Mouse (Mus musculus) G1E (cell line): ENCODE results near the gene Grrp1. TPM values are rescaled to one million over a fixed set of nuclear protein-coding genes. Genes with fewer than 3 reads are reported as not detected.
"Not testable (repeated sequence)": the region's sequence is repeated elsewhere in the genome, so short reads cannot be mapped to it uniquely, and the experiment has no call there.

Experiments used
- ATAC-seq: 2 replicates; pipeline ENCODE4 v1.8.0; 2016; ENCODE audit warnings: mild to moderate bottlenecking; ENCODE audit not compliant: insufficient number of reproducible peaks, poor library complexity, low FRiP score, severe bottlenecking; ENCODE audit errors: extremely low read depth
- DNase-seq: peaks from one replicate; pipeline ENCODE4 v3.0.0; 2012; ENCODE audit warnings: low spot score
- H3K27me3 ChIP-seq: 2 replicates; pipeline ENCODE4 v1.6.1; 2012; ENCODE audit warnings: mild to moderate bottlenecking, low read length, inconsistent platforms; ENCODE audit not compliant: insufficient read depth
- H3K36me3 ChIP-seq: replicated peaks from 2 replicates; pipeline ENCODE3; 2012; ENCODE audit warnings: mild to moderate bottlenecking, inconsistent platforms
- H3K4me1 ChIP-seq: 2 replicates; pipeline ENCODE4 v1.6.1; 2012; ENCODE audit warnings: low read depth, low read length, inconsistent platforms, mixed read lengths; ENCODE audit not compliant: insufficient read depth
- H3K4me3 ChIP-seq: 2 replicates; pipeline ENCODE4 v1.5.1; 2012; ENCODE audit warnings: low read depth, mild to moderate bottlenecking, inconsistent platforms, low read length, moderate library complexity, mixed read lengths
- H3K9me3 ChIP-seq: replicated peaks from 2 replicates; pipeline ENCODE4 v1.6.1; 2012; ENCODE audit warnings: inconsistent platforms
- CTCF ChIP-seq: IDR thresholded peaks from 2 replicates; pipeline ENCODE4 v1.5.1; 2012; ENCODE audit warnings: low read depth, low read length, inconsistent platforms, mixed read lengths
- GATA1 ChIP-seq: IDR thresholded peaks from 2 replicates; pipeline ENCODE4 v1.6.1; 2012; ENCODE audit warnings: borderline replicate concordance, low read length, inconsistent platforms, mixed read lengths
- GATA2 ChIP-seq: IDR thresholded peaks from 2 replicates; pipeline ENCODE4 v1.6.1; 2012; ENCODE audit warnings: low read depth, low read length, inconsistent platforms, borderline replicate concordance
- POLR2AphosphoS5 ChIP-seq: IDR thresholded peaks from 2 replicates; pipeline ENCODE4 v1.6.1; 2012; ENCODE audit warnings: low read depth, low read length, inconsistent platforms; ENCODE audit not compliant: insufficient replicate concordance
- TAL1 ChIP-seq: conservative IDR thresholded peaks from 2 replicates; pipeline ENCODE4 v1.6.1; 2012; ENCODE audit warnings: low read depth, low read length, inconsistent platforms, mixed read lengths
- polyA plus RNA-seq: library from polyadenylated mRNA; stranded (reverse); fragments of >175 nt; gene quantifications from 2 replicates; pipeline ENCODE4 v1.2.3, GENCODE M21; 2012
- total RNA-seq, 2 experiments: library from RNA; stranded (forward) in 1 of 2; stranded (reverse) in 1 of 2; fragments of 200-1000 nt in 1 of 2; fragments of >200 nt in 1 of 2; fragmentation: Nextera tagmentation in 1 of 2; gene quantifications; 2 replicates each; pipeline ENCODE4 v1.2.3; 2014 to 2017

Gene Grrp1
- total and polyA plus RNA-seq, 3 experiments: not detected

DNA sequence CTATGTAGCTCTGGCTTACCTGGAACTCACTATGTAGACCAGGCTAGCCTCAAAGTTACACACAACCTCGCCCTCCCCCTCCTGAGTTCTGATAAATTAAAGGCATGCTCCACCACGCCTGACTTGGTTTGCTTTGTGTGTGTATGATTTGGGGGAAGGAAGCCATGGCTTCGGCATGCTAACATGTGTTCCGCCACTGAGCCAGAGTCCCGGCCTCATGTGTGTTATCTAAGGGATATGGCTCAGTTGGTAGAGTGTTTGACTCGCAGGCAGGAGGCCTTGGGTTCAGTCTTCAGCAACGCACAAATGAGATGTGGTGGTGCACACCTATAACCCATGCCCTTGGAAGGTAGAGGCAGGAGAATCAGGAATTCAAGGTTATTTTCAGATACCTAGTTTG, 18.1 kb upstream of the Grrp1 start:
- no peak for ATAC-seq
- TF ChIP-seq CTCF (no peak), GATA2 (no peak), GATA1 (no peak), POLR2AphosphoS5 (no peak), TAL1 (no peak)
- H3K36me3 ChIP-seq: peaks cover 20% of the 10 kb centered on the region
- no peaks in the 10 kb centered on the region for H3K9me3 ChIP-seq
- peaks cover 22% of the 10 kb centered on the region for H3K4me1 ChIP-seq
- H3K4me3 ChIP-seq: no peak overlapping the region
- no peak for DNase-seq
- H3K27me3 ChIP-seq: no peaks in the 10 kb centered on the region

DNA sequence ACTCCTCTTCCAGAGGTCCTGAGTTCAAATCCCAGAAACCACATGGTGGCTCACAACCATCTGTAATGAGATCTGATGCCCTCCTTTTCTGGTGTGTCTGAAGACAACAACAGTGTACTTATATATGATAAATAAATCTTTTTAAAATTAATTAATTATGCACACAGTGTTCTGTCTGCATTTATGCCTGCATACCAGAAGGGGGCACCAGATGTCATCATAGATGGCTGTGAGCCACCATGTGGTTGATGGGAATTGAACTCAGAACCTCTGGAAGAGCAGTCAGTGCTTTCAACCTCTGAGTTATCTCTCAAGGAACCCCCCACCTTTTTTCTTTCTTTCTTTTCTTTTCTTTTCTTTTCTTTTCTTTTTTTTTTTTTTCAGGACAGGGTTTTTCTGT, 15.7 kb upstream of the Grrp1 start:
- DNase-seq, ATAC-seq, H3K9me3 ChIP-seq, H3K36me3 ChIP-seq, H3K27me3 ChIP-seq, H3K4me3 ChIP-seq: not testable (repeated sequence)
- H3K4me1 ChIP-seq: peaks cover 20% of the 10 kb centered on the region
- TF ChIP-seq CTCF: peak; percentile 19; the same call in 1 of the 2 replicates

DNA sequence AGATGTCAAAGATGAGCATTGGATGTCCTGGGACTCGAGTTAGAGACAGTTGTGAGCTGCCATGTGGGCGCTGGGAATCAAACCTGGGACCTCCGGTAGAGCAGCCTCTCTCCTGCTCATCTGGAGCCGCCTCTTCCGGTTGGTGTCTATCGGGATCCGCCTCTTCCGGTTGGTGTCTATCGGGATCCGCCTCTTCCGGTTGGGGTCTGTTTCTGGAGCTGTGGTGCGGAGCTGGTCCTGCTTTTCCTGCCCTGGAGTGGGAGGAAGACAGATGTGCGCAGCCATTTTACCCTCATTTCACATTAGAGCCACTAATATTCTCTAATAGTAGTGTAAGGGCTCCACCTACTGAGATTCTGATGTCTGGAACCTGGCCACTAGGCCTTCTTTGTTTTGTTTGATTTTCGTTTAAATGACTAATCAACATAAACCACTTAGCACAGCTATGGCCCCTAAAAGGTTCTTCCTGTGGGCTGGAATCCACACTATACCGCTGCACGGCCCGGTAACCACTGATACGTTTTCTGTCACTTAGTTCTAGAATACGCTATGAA, 14.3 kb upstream of the Grrp1 start:
- Histone ChIP-seq H3K4me1 (peaks cover 13% of the 10 kb centered on the region), H3K36me3 (no peaks in the 10 kb centered on the region), H3K9me3 (peaks cover 5% of the 10 kb centered on the region), H3K4me3 (no peak overlapping the region), H3K27me3 (peaks cover 12% of the 10 kb centered on the region)
- DNase-seq (no peak), ATAC-seq (no peak)
- TF ChIP-seq POLR2AphosphoS5 (no peak), CTCF (no peak), GATA1 (no peak), GATA2 (no peak), TAL1 (no peak)

DNA sequence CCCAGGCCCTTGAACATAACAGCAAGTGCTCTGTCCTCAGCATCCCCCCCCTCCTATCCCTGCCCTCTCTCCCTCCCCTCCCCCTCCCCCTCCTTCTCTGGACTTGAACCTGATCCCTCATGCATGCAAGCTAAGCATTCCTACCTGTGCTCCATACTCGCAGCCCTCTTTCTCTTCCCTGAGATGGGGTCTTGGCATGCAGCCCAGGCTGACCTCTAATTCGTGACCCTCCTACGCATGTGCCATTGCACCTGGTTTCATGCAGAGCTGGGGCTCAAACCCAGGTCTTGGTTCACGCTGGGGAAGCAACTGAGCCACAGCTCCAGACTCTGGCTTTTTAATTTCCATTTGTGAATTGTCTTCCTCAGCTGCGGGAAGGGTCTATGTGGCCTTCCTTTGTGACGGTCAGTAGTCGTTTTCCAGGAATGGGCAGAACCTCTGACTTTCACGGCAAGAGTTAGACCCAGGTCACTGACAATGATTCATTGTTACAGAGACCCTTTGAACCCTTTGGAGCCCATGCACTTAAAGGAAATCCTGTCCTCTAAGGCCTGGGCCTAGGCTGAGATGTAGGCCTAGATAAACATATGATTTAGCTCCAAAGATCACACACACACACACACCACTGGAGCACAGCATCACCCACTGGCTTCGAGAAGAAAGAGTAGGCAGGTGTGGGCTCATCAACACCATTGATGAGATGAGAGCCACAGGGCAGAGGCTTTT, 12.1 kb upstream of the Grrp1 start:
- no peaks in the 10 kb centered on the region for H3K4me1 ChIP-seq
- no peak for ATAC-seq
- H3K4me3 ChIP-seq: no peak overlapping the region
- H3K9me3 ChIP-seq: peaks cover 8% of the 10 kb centered on the region
- no peaks in the 10 kb centered on the region for H3K36me3 ChIP-seq
- peaks cover 23% of the 10 kb centered on the region for H3K27me3 ChIP-seq
- no peak for DNase-seq
- no peak for TF ChIP-seq CTCF

DNA sequence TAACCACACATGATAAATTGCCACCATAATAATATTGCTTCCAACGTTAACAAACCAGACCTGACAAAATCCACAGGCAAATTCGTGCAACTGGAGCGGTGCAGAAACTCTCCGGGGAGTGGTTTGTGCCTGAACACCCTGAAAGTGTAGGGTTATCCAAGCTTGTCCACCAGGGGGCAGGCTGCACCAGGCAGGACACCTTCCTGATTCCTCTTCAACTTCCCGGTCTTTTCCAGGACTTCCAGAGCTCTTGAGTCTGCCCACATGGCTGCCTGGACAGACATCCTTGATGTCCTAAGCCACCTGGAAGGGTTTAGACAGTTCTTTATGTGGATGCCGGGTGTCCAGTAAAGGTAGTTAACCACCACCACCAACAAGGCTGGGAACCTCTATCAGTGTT, 9.3 kb upstream of the Grrp1 start:
- no peak for DNase-seq
- Histone ChIP-seq H3K9me3 (peaks cover 8% of the 10 kb centered on the region), H3K4me3 (no peak overlapping the region), H3K36me3 (no peaks in the 10 kb centered on the region), H3K27me3 (peaks cover 31% of the 10 kb centered on the region), H3K4me1 (no peaks in the 10 kb centered on the region)
- no peak for TF ChIP-seq TAL1
- peak; percentile 76 for TF ChIP-seq CTCF
- TF ChIP-seq POLR2AphosphoS5: no peak
- no peak for ATAC-seq

DNA sequence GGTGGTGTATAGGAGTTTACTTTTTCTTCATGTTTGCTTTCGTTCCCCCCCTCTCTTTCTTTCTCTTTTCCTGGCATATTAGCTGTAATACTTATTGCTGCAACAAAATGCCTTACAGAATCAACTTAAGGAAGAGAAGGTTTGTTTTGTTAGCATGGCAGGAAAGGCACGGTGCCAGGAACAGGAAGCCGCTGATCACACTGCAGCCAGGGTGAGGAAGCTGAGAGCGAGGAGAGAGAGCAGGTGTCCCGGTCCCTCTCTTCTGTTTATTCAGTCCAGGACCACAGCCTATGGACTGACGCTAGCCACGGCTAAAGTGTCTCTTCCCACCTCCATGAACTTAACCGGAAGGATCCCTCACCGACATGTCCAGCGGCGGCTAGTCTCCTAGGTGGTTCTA, 4.4 kb upstream of the Grrp1 start:
- Histone ChIP-seq H3K4me3 (no peak overlapping the region), H3K9me3 (0 out of 2 replicates have a peak, but pooled peaks cover 3% of the 10 kb centered on the region), H3K36me3 (no peaks in the 10 kb centered on the region), H3K4me1 (peaks cover 2% of the 10 kb centered on the region; the same call in 1 of the 2 replicates), H3K27me3 (peaks cover 61% of the 10 kb centered on the region)
- no peak for TF ChIP-seq TAL1
- no peak for TF ChIP-seq POLR2AphosphoS5
- TF ChIP-seq GATA1: no peak
- no peak for TF ChIP-seq GATA2
- no peak for TF ChIP-seq CTCF
- DNase-seq (no peak), ATAC-seq (no peak)
